Mouse (Mus musculus) hindbrain, embryonic 10.5 days (tissue): ENCODE measurements at regions not wholly inside any gene's neighbourhood (a gene's known extent, or its start where the extent isn't known, plus 50 kb on each side); places are given as distances from the start of the nearest gene placed in this dataset.

Source experiments
- DNase-seq: peaks from one replicate; pipeline ENCODE4 v3.0.0-alpha.2; 2017; ENCODE audit warnings: low spot score
- H3K27ac ChIP-seq: fragments of 300-500 bp; sonication (generic); 2 replicates; pipeline ENCODE4 v1.5.1; 2016; ENCODE audit warnings: mild to moderate bottlenecking, moderate library complexity
- H3K27me3 ChIP-seq: fragments of 300-500 bp; sonication (generic); 2 replicates; pipeline ENCODE4 v1.6.1; 2016; ENCODE audit warnings: mild to moderate bottlenecking; ENCODE audit not compliant: poor library complexity, insufficient read depth, severe bottlenecking
- H3K36me3 ChIP-seq: fragments of 300-500 bp; sonication (generic); 2 replicates; pipeline ENCODE4 v1.6.1; 2016; ENCODE audit warnings: mild to moderate bottlenecking, moderate library complexity
- H3K4me1 ChIP-seq: fragments of 300-500 bp; sonication (generic); replicated peaks from 2 replicates; pipeline ENCODE4 v1.6.1; 2016; ENCODE audit warnings: mild to moderate bottlenecking
- H3K4me3 ChIP-seq: fragments of 300-500 bp; sonication (generic); 2 replicates; pipeline ENCODE4 v1.5.1; 2016; ENCODE audit warnings: mild to moderate bottlenecking, moderate library complexity
- H3K9me3 ChIP-seq: fragments of 300-500 bp; sonication (generic); 2 replicates; pipeline ENCODE4 v1.6.1; 2016; ENCODE audit warnings: mild to moderate bottlenecking, moderate library complexity
- WGBS: fragments of 180-500 bp; shearing (Covaris S2); methylation state at CpG from one replicate; pipeline ENCODE4 v1.1.7; 2016; 5-methylcytosine and 5-hydroxymethylcytosine counted together

- Histone ChIP-seq H3K27ac (no peak overlapping the region), H3K27me3 (no peaks in the 10 kb centered on the region), H3K4me3 (no peak overlapping the region), H3K36me3 (no peaks in the 10 kb centered on the region), H3K9me3 (no peaks in the 10 kb centered on the region), H3K4me1 (no peaks in the 10 kb centered on the region)
- DNase-seq: no peak
- 89% methylated on average over 6 of the region's 6 CpGs for WGBS
Measured at GRCm38 (mm10) chr8:31762091-31762490, 1666.4 kb upstream of the 5930422O12Rik start.
